Mouse (Mus musculus): ENCODE measurements around the gene C1ra.

The C1ra gene

GRCm38 (mm10) chr6:124527881-124528280 is 15.7 kb downstream of the C1ra start:
- TF ChIP-seq GATA4 (IDR thresholded peaks at IDR 0.05; ENCODE audit: insufficient replicate concordance, low read length), result peak; percentile 59; the same call in 1 of the 2 replicates

GRCm38 (mm10) chr6:124531077-124531476 is 18.9 kb downstream of the C1ra start:
- TF ChIP-seq GATA4 (IDR thresholded peaks at IDR 0.05; ENCODE audit: insufficient replicate concordance, low read length), result no peak

- peak; percentile 73 for TF ChIP-seq GATA4 (IDR thresholded peaks at IDR 0.05; ENCODE audit: insufficient replicate concordance, low read length)
Measured at GRCm38 (mm10) chr6:124542284-124542683, 30.1 kb downstream of the C1ra start, which contains the start of gene C1s1. C1s1 (minus strand) TSS chr6:124542359.

- no peak for TF ChIP-seq GATA4 (IDR thresholded peaks at IDR 0.05; ENCODE audit: insufficient replicate concordance, low read length)
Measured at GRCm38 (mm10) chr6:124544466-124544865, 32.3 kb downstream of the C1ra start.

GRCm38 (mm10) chr6:124545425-124545824 is 33.2 kb downstream of the C1ra start:
- TF ChIP-seq GATA4 (IDR thresholded peaks at IDR 0.05; ENCODE audit: insufficient replicate concordance, low read length), result no peak

- no peak for TF ChIP-seq GATA4 (IDR thresholded peaks at IDR 0.05; ENCODE audit: insufficient replicate concordance, low read length)
Measured at GRCm38 (mm10) chr6:124549023-124549550, 36.9 kb downstream of the C1ra start.

GRCm38 (mm10) chr6:124552766-124553165 is 40.6 kb downstream of the C1ra start:
- no peak for TF ChIP-seq GATA4 (IDR thresholded peaks at IDR 0.05; ENCODE audit: insufficient replicate concordance, low read length)

- no peak for TF ChIP-seq GATA4 (IDR thresholded peaks at IDR 0.05; ENCODE audit: insufficient replicate concordance, low read length)
Measured at GRCm38 (mm10) chr6:124570026-124570425, 57.8 kb downstream of the C1ra start, which contains the start of gene C1rb. C1rb (plus strand) TSS chr6:124570294.
